Mouse (Mus musculus) olfactory bulb, adult 2 months (tissue): ENCODE data around the gene Ikzf1.

ENCODE experiments used
- CTCF ChIP-seq: fragments of 200-500 bp; IDR thresholded peaks from 2 replicates; pipeline ENCODE4 v1.5.1; 2012; ENCODE audit warnings: low read depth, mild to moderate bottlenecking, low read length, moderate library complexity; ENCODE audit not compliant: insufficient read depth
- POLR2A ChIP-seq: fragments of 200-500 bp; IDR thresholded peaks from 2 replicates; pipeline ENCODE4 v1.6.1; 2012; ENCODE audit warnings: mild to moderate bottlenecking, low read depth, low read length, moderate library complexity; ENCODE audit not compliant: insufficient read depth

- TF ChIP-seq POLR2A: no peak
- TF ChIP-seq CTCF: no peak
Measured at GRCm38 (mm10) chr11:11815737-11816136, 130.9 kb downstream of the Ikzf1 start.
